Mouse (Mus musculus): ENCODE data around the gene Pak4.

DNA sequence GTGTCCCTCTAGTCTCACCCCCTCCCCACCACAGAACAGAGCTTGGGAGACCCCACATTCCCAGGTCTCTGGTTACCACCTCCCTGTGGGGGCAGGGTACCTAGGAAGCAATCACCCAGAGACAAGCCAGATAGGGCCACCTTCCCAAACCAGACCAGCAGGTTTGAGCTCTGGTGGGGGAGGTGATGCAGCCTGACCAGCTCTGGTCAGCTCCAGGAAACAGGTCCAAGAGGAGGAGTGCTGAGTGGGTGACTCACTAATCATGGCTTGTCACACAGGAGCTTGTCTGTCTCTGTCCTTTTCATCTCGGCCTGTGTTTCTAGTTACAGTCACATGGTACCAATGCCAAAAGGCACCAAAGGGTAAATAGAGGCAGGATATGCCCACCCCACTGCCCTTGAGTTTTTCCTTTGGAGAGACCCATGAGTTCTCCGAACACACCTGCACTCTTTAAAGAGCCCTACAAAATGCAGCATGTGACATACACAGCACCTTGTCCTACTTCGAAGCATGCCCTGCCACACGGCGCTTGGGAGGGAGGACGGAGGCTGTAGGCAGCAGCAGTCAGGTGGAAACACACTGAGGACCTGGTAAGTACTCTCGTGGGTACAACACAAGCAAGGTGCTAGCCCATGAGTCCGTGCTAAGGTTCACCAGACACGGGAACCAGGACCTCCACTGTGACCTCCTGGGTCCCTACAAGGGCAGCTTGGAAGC, 20.0 kb downstream of the Pak4 start:
- TF ChIP-seq POLR2A (IDR thresholded peaks at IDR 0.05; ENCODE audit: control insufficient read depth, extremely low read depth, insufficient read depth, low read length, poor library complexity) (no peak), CTCF (IDR thresholded peaks at IDR 0.05; ENCODE audit: borderline replicate concordance, control insufficient read depth, extremely low read depth, insufficient read depth, low read length, poor library complexity) (no peak)

Measured in thymus, adult 2 months (tissue).